Mouse (Mus musculus) adrenal gland, postnatal 10 days (tissue): ENCODE measurements around the gene Olfr1136. TPM values are rescaled to one million over a fixed set of nuclear protein-coding genes. Genes with fewer than 3 reads are reported as not detected.

Experiments
- DNase-seq: peaks from one replicate; pipeline ENCODE4 v3.0.0; 2021; ENCODE audit warnings: mixed read lengths
- long read RNA-seq, 2 experiments: library from polyadenylated mRNA; stranded (forward); transcript quantifications; one replicate each; pipeline ENCODE4 v2.0.0; 2021
- total RNA-seq, 2 experiments: library from RNA; stranded (reverse); gene quantifications; 2 replicates each; pipeline ENCODE4 v1.2.3; 2021

Gene Olfr1136
- total RNA-seq, result not detected
- long read RNA-seq, experiment 1, result 0 reads
- long read RNA-seq, experiment 2, result 0 reads

- DNase-seq, result no peak
These were observed at the start of gene Olfr1136 for GRCm38 (mm10) chr2:87693847-87694246. Olfr1136 (minus strand) TSS chr2:87693947.

DNA sequence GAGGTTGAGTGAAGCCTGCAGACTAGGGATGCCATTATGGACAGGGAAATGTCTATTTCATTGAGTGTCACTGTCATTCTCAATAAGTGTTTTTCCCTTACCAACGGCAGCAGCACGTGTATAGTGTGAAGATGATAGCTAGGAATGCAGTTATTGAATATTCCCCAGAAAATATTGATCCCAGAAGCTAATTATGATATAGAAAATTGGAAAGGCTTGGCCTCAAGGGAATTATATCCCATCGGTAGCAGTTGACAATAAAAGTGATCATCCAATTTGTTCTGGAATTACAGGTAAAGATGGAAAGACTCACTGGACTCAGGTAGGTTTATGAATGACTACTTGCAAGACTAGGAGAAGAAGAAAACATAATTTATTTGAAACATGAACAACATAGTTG is 49.7 kb upstream of the Olfr1136 start, which contains the start of gene Olfr1140:
Olfr1140 (plus strand) TSS at position 301 of the 400 bp plus-strand sequence.
- DNase-seq, result no peak

GRCm38 (mm10) chr2:87739878-87740277 is 46.1 kb upstream of the Olfr1136 start, which contains the start of gene Olfr1138:
Olfr1138 (minus strand) TSS chr2:87739978.
- DNase-seq, result no peak

DNA sequence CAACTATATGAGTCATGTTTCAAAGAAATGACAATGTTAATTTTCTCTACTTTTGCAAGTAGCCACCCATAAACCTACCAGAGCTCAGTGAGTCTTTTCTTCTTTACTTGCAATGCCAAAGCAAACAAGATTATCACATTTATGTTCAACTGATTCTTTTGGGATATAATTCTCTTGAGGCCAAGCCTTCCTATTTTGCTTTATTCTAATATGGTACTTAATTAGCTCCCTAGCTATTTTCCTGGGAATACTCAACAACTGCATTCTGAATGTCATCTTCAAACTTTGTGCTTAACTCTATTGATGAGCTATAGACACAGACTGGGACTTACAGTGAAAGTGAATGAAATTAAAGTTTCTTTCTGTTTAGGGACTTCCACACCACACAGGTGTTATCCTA is 19.3 kb upstream of the Olfr1136 start, which contains the start of gene Olfr1137:
Olfr1137 (minus strand) TSS at position 101 of the 400 bp plus-strand sequence.
- no peak for DNase-seq

DNA sequence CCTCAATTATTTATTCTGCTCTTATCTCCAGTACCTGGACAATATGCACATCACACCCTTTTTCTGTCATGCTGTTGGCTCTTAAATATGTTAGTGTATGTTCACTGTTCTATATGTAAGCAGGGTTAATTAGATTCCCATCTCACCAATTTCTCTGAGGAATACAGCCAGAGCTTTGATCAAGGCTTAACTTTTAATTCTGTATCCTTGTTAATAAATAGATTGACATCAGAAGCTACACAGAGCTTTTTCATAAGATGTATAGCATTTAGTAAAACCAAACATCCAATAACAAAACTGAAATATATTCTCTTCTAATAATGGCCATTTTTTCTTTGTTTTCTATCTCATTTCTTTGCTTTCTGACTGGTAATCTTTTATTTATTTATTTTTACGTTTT is 20.2 kb downstream of the Olfr1136 start, which contains the start of gene Olfr1135:
Olfr1135 (minus strand) TSS at position 101 of the 400 bp plus-strand sequence.
- DNase-seq, result no peak

- no peak for DNase-seq
These were observed 35.4 kb downstream of the Olfr1136 start, which contains the start of gene Olfr1134 for GRCm38 (mm10) chr2:87658360-87658759. Olfr1134 (minus strand) TSS chr2:87658460.

GRCm38 (mm10) chr2:87647274-87647673 is 46.5 kb downstream of the Olfr1136 start, which contains the start of gene Olfr1133:
Olfr1133 (minus strand) TSS chr2:87647374.
- DNase-seq, result no peak

Other genes with a start within 250 kb of the Olfr1136 start
- gene Olfr1126, start 240.0 kb downstream of the Olfr1136 start, total RNA-seq, result not detected
- gene Pramel7, start 196.9 kb downstream of the Olfr1136 start, total RNA-seq, result not detected
- gene Pramel6, start 187.4 kb downstream of the Olfr1136 start, total RNA-seq, result not detected
- gene Olfr153, start 162.2 kb downstream of the Olfr1136 start, total RNA-seq, result not detected
- gene Olfr1128, start 148.4 kb downstream of the Olfr1136 start, total RNA-seq, result not detected
- not detected for gene Olfr1129, start 120.0 kb downstream of the Olfr1136 start, total RNA-seq
- gene Olfr1130, start 87.7 kb downstream of the Olfr1136 start, total RNA-seq, result not detected
- not detected for gene Olfr1131, start 66.8 kb downstream of the Olfr1136 start, total RNA-seq
- not detected for gene Olfr1132, start 56.4 kb downstream of the Olfr1136 start, total RNA-seq
- gene Olfr1133, start 46.6 kb downstream of the Olfr1136 start, total RNA-seq, result not detected
- not detected for gene Olfr1134, start 35.5 kb downstream of the Olfr1136 start, total RNA-seq
- not detected for gene Olfr1135, start 20.3 kb downstream of the Olfr1136 start, total RNA-seq
- not detected for gene Olfr1137, start 19.2 kb upstream of the Olfr1136 start, total RNA-seq
- not detected for gene Olfr1138, start 46.0 kb upstream of the Olfr1136 start, total RNA-seq
- not detected for gene Olfr1140, start 49.8 kb upstream of the Olfr1136 start, total RNA-seq
- gene Olfr1141, start 60.0 kb upstream of the Olfr1136 start, total RNA-seq, result not detected
- gene Olfr152, start 85.5 kb upstream of the Olfr1136 start, total RNA-seq, result not detected
- gene Olfr1143, start 106.6 kb upstream of the Olfr1136 start, total RNA-seq, result not detected
- not detected for gene Olfr1145, start 115.9 kb upstream of the Olfr1136 start, total RNA-seq
- not detected for gene Olfr1148, start 136.6 kb upstream of the Olfr1136 start, total RNA-seq
- not detected for gene Olfr1150-ps1, start 150.0 kb upstream of the Olfr1136 start, total RNA-seq
- gene Olfr1151, start 161.9 kb upstream of the Olfr1136 start, total RNA-seq, result not detected
- not detected for gene Olfr1152, start 172.5 kb upstream of the Olfr1136 start, total RNA-seq
- gene Olfr1153, start 201.0 kb upstream of the Olfr1136 start, total RNA-seq, result not detected
- gene Olfr1154, start 211.2 kb upstream of the Olfr1136 start, total RNA-seq, result not detected